Mouse (Mus musculus): ENCODE measurements at regions not wholly inside any gene's neighbourhood (a gene's known extent, or its start where the extent isn't known, plus 50 kb on each side); places are given as distances from the start of the nearest gene placed in this dataset.
A peak's percentile ranks its signal among the peaks of the same experiment; 100 is the strongest.

DNA sequence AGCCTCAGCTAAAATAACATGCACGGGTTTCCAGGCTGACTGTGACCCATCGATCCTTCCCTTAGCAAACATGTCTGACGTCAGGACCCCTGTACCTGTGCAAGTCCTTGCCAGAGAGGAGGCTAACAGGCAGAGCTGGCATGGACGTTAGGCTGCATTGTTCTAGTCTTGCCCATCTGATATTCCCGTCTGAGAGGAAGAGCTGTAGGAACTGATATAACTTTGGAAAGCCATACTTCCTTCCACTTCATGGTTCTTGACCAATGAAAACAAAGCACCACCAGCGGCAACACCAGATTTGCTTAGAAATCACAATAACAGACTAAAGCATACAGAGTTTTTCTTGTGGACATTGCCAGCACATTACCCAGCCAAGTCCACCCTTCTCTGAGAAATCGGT is 470.1 kb upstream of the N6amt1 start:
- no peaks in the 10 kb centered on the region for H3K27me3 ChIP-seq (ENCODE audit: insufficient read depth, low read length)
- no peak overlapping the region for H3K4me3 ChIP-seq (ENCODE audit: low read depth, low read length)
- H3K4me1 ChIP-seq (ENCODE audit: insufficient read depth, low read length): no peaks in the 10 kb centered on the region; the same call in 1 of the 2 replicates
- no peak overlapping the region for H3K9ac ChIP-seq (replicated peaks; ENCODE audit: low read length, poor library complexity, severe bottlenecking)
- no peak for DNase-seq (ENCODE audit: low spot score)
- 83% methylated on average over 7 of the region's 7 CpGs for WGBS
- no peaks in the 10 kb centered on the region for H3K9me3 ChIP-seq (ENCODE audit: low read length)
- no peak overlapping the region for H3K4me2 ChIP-seq (ENCODE audit: low read depth, low read length, poor library complexity, severe bottlenecking)
- H3K27ac ChIP-seq (ENCODE audit: low read depth, low read length): no peak overlapping the region
- no peak for TF ChIP-seq CTCF (IDR thresholded peaks at IDR 0.05)
- no peak for ATAC-seq (ENCODE audit: low FRiP score)
- no peaks in the 10 kb centered on the region for H3K36me3 ChIP-seq (ENCODE audit: insufficient read depth, low read length)

DNA sequence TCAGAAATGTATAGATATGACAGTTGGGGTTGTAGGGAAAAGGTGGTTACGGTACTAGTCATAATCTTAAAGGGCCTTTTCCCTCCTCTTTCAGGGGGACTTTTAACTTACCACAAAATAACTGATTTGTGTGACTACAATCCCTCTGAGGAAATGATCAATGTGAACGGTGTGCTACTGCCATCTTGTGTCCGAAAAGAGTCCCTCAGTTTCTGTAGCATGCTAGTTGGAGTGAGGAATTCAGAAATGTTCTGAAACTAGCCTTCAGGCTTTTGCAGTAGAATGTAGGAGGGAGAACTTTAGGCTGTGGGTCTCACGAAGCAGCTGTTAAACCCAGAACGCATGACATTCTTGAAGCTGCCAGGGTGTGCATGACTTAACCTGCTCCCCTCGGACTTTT is 471.5 kb upstream of the N6amt1 start:
- WGBS: 38% methylated on average over 6 of the region's 6 CpGs
- no peak overlapping the region for H3K27ac ChIP-seq (ENCODE audit: low read depth, low read length)
- no peak overlapping the region for H3K9ac ChIP-seq (replicated peaks; ENCODE audit: low read length, poor library complexity, severe bottlenecking)
- peak; percentile 93 for TF ChIP-seq CTCF (IDR thresholded peaks at IDR 0.05)
- ATAC-seq (ENCODE audit: low FRiP score): no peak
- no peaks in the 10 kb centered on the region; the same call in 1 of the 2 replicates for H3K4me1 ChIP-seq (ENCODE audit: insufficient read depth, low read length)
- no peaks in the 10 kb centered on the region for H3K36me3 ChIP-seq (ENCODE audit: insufficient read depth, low read length)
- H3K27me3 ChIP-seq (ENCODE audit: insufficient read depth, low read length): no peaks in the 10 kb centered on the region
- H3K4me2 ChIP-seq (ENCODE audit: low read depth, low read length, poor library complexity, severe bottlenecking): no peak overlapping the region
- no peak overlapping the region for H3K4me3 ChIP-seq (ENCODE audit: low read depth, low read length)
- DNase-seq (ENCODE audit: low spot score): peak; percentile 81
- no peaks in the 10 kb centered on the region for H3K9me3 ChIP-seq (ENCODE audit: low read length)

DNA sequence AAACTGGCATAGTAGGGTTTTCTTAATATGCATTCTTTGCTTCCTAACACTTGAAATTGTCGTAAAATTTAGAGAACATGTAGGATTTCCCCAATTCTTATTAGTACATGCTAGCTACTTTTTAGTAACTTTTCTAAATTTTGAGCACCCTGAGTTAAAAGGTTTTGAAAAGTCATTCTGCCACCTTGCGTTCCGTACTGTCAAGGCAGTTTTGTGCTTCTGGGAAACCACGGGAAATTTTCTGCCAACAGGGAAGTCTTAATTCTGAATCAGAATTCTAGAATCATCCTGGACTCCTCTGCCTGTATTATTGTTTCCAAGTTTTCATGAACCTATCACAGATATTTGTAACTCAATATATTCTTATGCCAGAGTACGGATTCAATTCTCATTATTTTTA is 472.4 kb upstream of the N6amt1 start:
- Histone ChIP-seq H3K27ac (ENCODE audit: low read depth, low read length) (no peak overlapping the region), H3K4me1 (ENCODE audit: insufficient read depth, low read length) (no peaks in the 10 kb centered on the region; the same call in 1 of the 2 replicates), H3K4me2 (ENCODE audit: low read depth, low read length, poor library complexity, severe bottlenecking) (no peak overlapping the region), H3K27me3 (ENCODE audit: insufficient read depth, low read length) (no peaks in the 10 kb centered on the region), H3K4me3 (ENCODE audit: low read depth, low read length) (no peak overlapping the region), H3K36me3 (ENCODE audit: insufficient read depth, low read length) (no peaks in the 10 kb centered on the region), H3K9me3 (ENCODE audit: low read length) (no peaks in the 10 kb centered on the region), H3K9ac (replicated peaks; ENCODE audit: low read length, poor library complexity, severe bottlenecking) (no peak overlapping the region)
- TF ChIP-seq CTCF (IDR thresholded peaks at IDR 0.05): no peak
- ATAC-seq (ENCODE audit: low FRiP score): no peak
- 86% methylated on average over 5 of the region's 5 CpGs for WGBS
- no peak for DNase-seq (ENCODE audit: low spot score)

DNA sequence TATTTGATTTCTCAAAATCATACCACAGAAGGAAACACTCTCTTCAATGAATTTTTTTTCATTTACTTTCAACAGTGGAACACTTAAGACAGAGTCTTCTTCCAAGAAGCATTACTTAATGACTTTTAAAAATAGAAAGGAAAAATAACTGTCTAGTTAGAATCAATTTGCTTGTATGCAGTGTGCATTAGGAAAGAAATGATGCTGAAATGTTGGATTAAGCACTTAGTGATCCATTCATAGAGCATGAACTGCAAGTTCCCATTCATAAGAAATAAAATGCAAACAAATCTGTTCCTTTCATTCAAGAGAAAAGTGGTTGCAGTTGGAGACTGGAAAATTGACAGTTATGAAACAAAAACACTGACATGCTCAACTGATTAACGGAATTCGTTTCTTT is 493.2 kb upstream of the N6amt1 start:
- TF ChIP-seq CTCF (IDR thresholded peaks at IDR 0.05): no peak
- H3K27me3 ChIP-seq (ENCODE audit: insufficient read depth, low read length): no peaks in the 10 kb centered on the region
- H3K4me2 ChIP-seq (ENCODE audit: low read depth, low read length, poor library complexity, severe bottlenecking): no peak overlapping the region
- no peaks in the 10 kb centered on the region for H3K9me3 ChIP-seq (ENCODE audit: low read length)
- no peak overlapping the region for H3K9ac ChIP-seq (replicated peaks; ENCODE audit: low read length, poor library complexity, severe bottlenecking)
- no peak overlapping the region for H3K27ac ChIP-seq (ENCODE audit: low read depth, low read length)
- H3K4me1 ChIP-seq (ENCODE audit: insufficient read depth, low read length): no peaks in the 10 kb centered on the region
- WGBS: 97% methylated on average over 2 of the region's 2 CpGs
- no peak for DNase-seq (ENCODE audit: low spot score)
- H3K4me3 ChIP-seq (ENCODE audit: low read depth, low read length): no peak overlapping the region
- ATAC-seq (ENCODE audit: low FRiP score): no peak
- H3K36me3 ChIP-seq (ENCODE audit: insufficient read depth, low read length): no peaks in the 10 kb centered on the region

DNA sequence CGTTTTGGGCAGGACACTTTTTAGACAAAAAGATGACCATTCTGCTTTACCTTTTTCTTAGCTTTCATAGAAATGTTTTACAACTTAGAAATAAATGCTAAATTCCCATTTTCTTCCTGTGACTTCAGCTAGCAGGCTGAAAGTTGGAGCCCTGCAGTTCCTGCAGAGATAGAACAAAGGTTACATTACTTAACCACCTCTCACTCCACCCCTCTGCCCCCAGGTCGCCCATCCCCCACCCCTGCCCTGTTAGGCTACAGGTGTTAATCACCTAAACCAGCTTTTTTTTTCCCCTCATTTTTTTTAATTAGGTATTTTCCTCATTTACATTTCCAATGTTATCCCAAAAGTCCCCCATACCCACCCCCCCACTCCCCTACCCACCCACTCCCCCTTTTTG is 498.1 kb upstream of the N6amt1 start:
- H3K27me3 ChIP-seq (ENCODE audit: insufficient read depth, low read length): no peaks in the 10 kb centered on the region
- 62% methylated on average over 2 of the region's 2 CpGs for WGBS
- no peaks in the 10 kb centered on the region for H3K9me3 ChIP-seq (ENCODE audit: low read length)
- DNase-seq (ENCODE audit: low spot score): no peak
- H3K27ac ChIP-seq (ENCODE audit: low read depth, low read length): no peak overlapping the region
- TF ChIP-seq CTCF (IDR thresholded peaks at IDR 0.05): no peak
- ATAC-seq (ENCODE audit: low FRiP score): no peak
- H3K4me2 ChIP-seq (ENCODE audit: low read depth, low read length, poor library complexity, severe bottlenecking): no peak overlapping the region
- H3K4me3 ChIP-seq (ENCODE audit: low read depth, low read length): no peak overlapping the region
- H3K4me1 ChIP-seq (ENCODE audit: insufficient read depth, low read length): no peaks in the 10 kb centered on the region
- no peaks in the 10 kb centered on the region for H3K36me3 ChIP-seq (ENCODE audit: insufficient read depth, low read length)
- H3K9ac ChIP-seq (replicated peaks; ENCODE audit: low read length, poor library complexity, severe bottlenecking): no peak overlapping the region

DNA sequence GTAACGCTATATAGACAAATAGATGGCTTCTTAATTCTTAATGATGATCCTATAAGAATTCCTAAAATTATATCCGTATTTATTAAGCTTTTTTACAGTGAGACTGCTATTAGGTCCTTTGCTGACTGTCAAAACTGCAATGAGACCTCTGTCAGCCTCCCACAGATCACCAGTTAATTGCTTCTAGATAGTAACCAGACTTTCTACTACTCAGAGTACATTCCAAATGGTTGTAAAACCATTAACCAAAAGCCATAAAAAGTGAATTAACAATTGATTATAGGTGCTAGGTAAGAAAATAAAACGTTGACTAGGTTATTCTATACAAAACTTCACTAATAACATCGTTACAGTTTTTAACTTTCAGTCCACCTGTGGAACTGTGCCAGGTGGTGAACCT is 498.7 kb upstream of the N6amt1 start:
- no peak overlapping the region for H3K27ac ChIP-seq (ENCODE audit: low read depth, low read length)
- H3K4me1 ChIP-seq (ENCODE audit: insufficient read depth, low read length): no peaks in the 10 kb centered on the region
- H3K4me3 ChIP-seq (ENCODE audit: low read depth, low read length): no peak overlapping the region
- ATAC-seq (ENCODE audit: low FRiP score) (no peak), DNase-seq (ENCODE audit: low spot score) (no peak)
- TF ChIP-seq CTCF (IDR thresholded peaks at IDR 0.05): no peak
- no peak overlapping the region for H3K4me2 ChIP-seq (ENCODE audit: low read depth, low read length, poor library complexity, severe bottlenecking)
- no peaks in the 10 kb centered on the region for H3K36me3 ChIP-seq (ENCODE audit: insufficient read depth, low read length)
- 82% methylated on average over 4 of the region's 4 CpGs for WGBS
- no peaks in the 10 kb centered on the region for H3K9me3 ChIP-seq (ENCODE audit: low read length)
- no peak overlapping the region for H3K9ac ChIP-seq (replicated peaks; ENCODE audit: low read length, poor library complexity, severe bottlenecking)
- no peaks in the 10 kb centered on the region for H3K27me3 ChIP-seq (ENCODE audit: insufficient read depth, low read length)

Measured in midbrain, postnatal 0 days (tissue).